Mouse (Mus musculus) MEL (cell line): Measurements from ENCODE around the gene Glrp1. TPM values are rescaled to one million over a fixed set of nuclear protein-coding genes. Genes with fewer than 3 reads are reported as not detected.

Source experiments
- DNase-seq: peaks from one replicate; pipeline ENCODE4 v3.0.0; 2011; ENCODE audit warnings: low read depth, low spot score
- H3K27ac ChIP-seq: 2 replicates; pipeline ENCODE4 v1.5.1; 2012; ENCODE audit warnings: low read depth, mild to moderate bottlenecking, control low read depth, low read length, moderate library complexity; ENCODE audit not compliant: control insufficient read depth
- H3K27me3 ChIP-seq, 2 experiments: fragments of 150-350 bp in 1 of 2; sonication (generic) in 1 of 2; 2 replicates each; pipeline ENCODE4 v1.6.1; 2012; ENCODE audit warnings: low read length in 2 of 2, mild to moderate bottlenecking in 2 of 2, improper control_type of control experiment in 1 of 2, moderate library complexity in 1 of 2; ENCODE audit not compliant: insufficient read depth in 2 of 2, control insufficient read depth in 1 of 2
- H3K36me3 ChIP-seq, 2 experiments: 2 replicates each; pipeline ENCODE4 v1.6.1; 2012 to 2014; ENCODE audit warnings: low read length in 2 of 2, improper control_type of control experiment in 1 of 2, inconsistent platforms in 1 of 2, mild to moderate bottlenecking in 1 of 2; ENCODE audit not compliant: insufficient read depth in 2 of 2, control insufficient read depth in 1 of 2
- H3K4me1 ChIP-seq, 2 experiments: fragments of 150-350 bp in 1 of 2; sonication (generic) in 1 of 2; 2 replicates each; pipeline ENCODE4 v1.6.1; 2012; ENCODE audit warnings: low read length in 2 of 2, improper control_type of control experiment in 1 of 2, mild to moderate bottlenecking in 1 of 2; ENCODE audit not compliant: insufficient read depth in 2 of 2, control insufficient read depth in 1 of 2
- H3K4me3 ChIP-seq, 2 experiments: fragments of 150-350 bp in 1 of 2; sonication (generic) in 1 of 2; 2 replicates each; pipeline ENCODE4 v1.5.1; 2012; ENCODE audit warnings: low read depth in 2 of 2, low read length in 2 of 2, mild to moderate bottlenecking in 2 of 2, moderate library complexity in 2 of 2, control low read depth in 1 of 2, improper control_type of control experiment in 1 of 2; ENCODE audit not compliant: control insufficient read depth in 1 of 2, insufficient read depth in 1 of 2
- H3K79me2 ChIP-seq: 2 replicates; pipeline ENCODE4 v1.6.1; 2012; ENCODE audit warnings: mild to moderate bottlenecking, low read length, moderate library complexity; ENCODE audit not compliant: control insufficient read depth, poor library complexity, insufficient read depth
- H3K9ac ChIP-seq: 2 replicates; pipeline ENCODE4 v1.6.1; 2012; ENCODE audit warnings: low read depth, mild to moderate bottlenecking, control low read depth, low read length, moderate library complexity; ENCODE audit not compliant: control insufficient read depth, poor library complexity, severe bottlenecking
- H3K9me3 ChIP-seq: fragments of 150-350 bp; sonication (generic); replicated peaks from 2 replicates; pipeline ENCODE4 v1.6.1; 2012; ENCODE audit warnings: mild to moderate bottlenecking, low read length, improper control_type of control experiment, moderate library complexity; ENCODE audit not compliant: insufficient read depth
- BHLHE40 ChIP-seq: IDR thresholded peaks from 2 replicates; pipeline ENCODE4 v1.6.1; 2012; ENCODE audit warnings: low read depth, mild to moderate bottlenecking, inconsistent platforms, low read length, improper control_type of control experiment, borderline replicate concordance
- CHD2 ChIP-seq: IDR thresholded peaks from 2 replicates; pipeline ENCODE4 v1.6.1; 2011; ENCODE audit warnings: low read length, improper control_type of control experiment
- CTCF ChIP-seq, 3 experiments: IDR thresholded peaks in 2 of 3; conservative IDR thresholded peaks in 1 of 3; 2 replicates each; pipeline ENCODE4 v1.5.1; 2011 to 2012; ENCODE audit warnings: low read length in 3 of 3, low read depth in 2 of 3, mild to moderate bottlenecking in 2 of 3, improper control_type of control experiment in 1 of 3, inconsistent platforms in 1 of 3, mixed read lengths in 1 of 3, moderate library complexity in 1 of 3; ENCODE audit not compliant: control insufficient read depth in 1 of 3, insufficient read depth in 1 of 3, poor library complexity in 1 of 3, severe bottlenecking in 1 of 3
- E2F4 ChIP-seq: IDR thresholded peaks from 2 replicates; pipeline ENCODE4 v1.6.1; 2011; ENCODE audit warnings: low read depth, low read length, improper control_type of control experiment, borderline replicate concordance
- ETS1 ChIP-seq: IDR thresholded peaks from 2 replicates; pipeline ENCODE4 v1.6.1; 2012; ENCODE audit warnings: low read depth, mild to moderate bottlenecking, inconsistent platforms, low read length, improper control_type of control experiment, moderate library complexity
- GABPA ChIP-seq: IDR thresholded peaks from 2 replicates; pipeline ENCODE4 v1.6.1; 2012; ENCODE audit warnings: low read depth, mild to moderate bottlenecking, inconsistent platforms, low read length, improper control_type of control experiment, moderate library complexity
- JUND ChIP-seq: IDR thresholded peaks from 2 replicates; pipeline ENCODE4 v1.6.1; 2011; ENCODE audit warnings: low read depth, mild to moderate bottlenecking, improper control_type of control experiment, low read length
- MEF2A ChIP-seq: IDR thresholded peaks from 2 replicates; pipeline ENCODE4 v1.6.1; 2014; ENCODE audit warnings: low read depth, mild to moderate bottlenecking, inconsistent platforms, low read length, improper control_type of control experiment; ENCODE audit not compliant: poor library complexity, insufficient replicate concordance, severe bottlenecking; ENCODE audit errors: extremely low read depth
- MXI1 ChIP-seq: IDR thresholded peaks from 2 replicates; pipeline ENCODE4 v1.6.1; 2011; ENCODE audit warnings: mild to moderate bottlenecking, low read depth, low read length, improper control_type of control experiment
- MYB ChIP-seq: IDR thresholded peaks from 2 replicates; pipeline ENCODE4 v1.6.1; 2011; ENCODE audit warnings: mild to moderate bottlenecking, low read depth, low read length, improper control_type of control experiment
- MYC ChIP-seq: IDR thresholded peaks from 2 replicates; pipeline ENCODE4 v1.6.1; 2011; ENCODE audit warnings: low read depth, mild to moderate bottlenecking, low read length, improper control_type of control experiment, moderate library complexity
- POLR2A ChIP-seq, 2 experiments: IDR thresholded peaks; 2 replicates each; pipeline ENCODE4 v1.6.1; 2011 to 2012; ENCODE audit warnings: low read length in 2 of 2, mild to moderate bottlenecking in 2 of 2, control low read depth in 1 of 2, improper control_type of control experiment in 1 of 2, low read depth in 1 of 2, moderate library complexity in 1 of 2; ENCODE audit not compliant: control insufficient read depth in 1 of 2, insufficient read depth in 1 of 2, poor library complexity in 1 of 2
- POLR2AphosphoS2 ChIP-seq: IDR thresholded peaks from 2 replicates; pipeline ENCODE4 v1.6.1; 2011; ENCODE audit warnings: low read length, improper control_type of control experiment
- RAD21 ChIP-seq: IDR thresholded peaks from 2 replicates; pipeline ENCODE4 v1.6.1; 2011; ENCODE audit warnings: mild to moderate bottlenecking, low read depth, low read length, improper control_type of control experiment
- RCOR1 ChIP-seq: IDR thresholded peaks from 2 replicates; pipeline ENCODE4 v1.6.1; 2012; ENCODE audit warnings: low read depth, mild to moderate bottlenecking, inconsistent platforms, low read length, improper control_type of control experiment
- SMC3 ChIP-seq: IDR thresholded peaks from 2 replicates; pipeline ENCODE4 v1.6.1; 2011; ENCODE audit warnings: low read depth, low read length, improper control_type of control experiment
- UBTF ChIP-seq: IDR thresholded peaks from 2 replicates; pipeline ENCODE4 v1.6.1; 2012; ENCODE audit warnings: low read depth, mild to moderate bottlenecking, inconsistent platforms, low read length, improper control_type of control experiment, moderate library complexity, borderline replicate concordance; ENCODE audit not compliant: insufficient read depth
- USF1 ChIP-seq: IDR thresholded peaks from 2 replicates; pipeline ENCODE4 v1.6.1; 2014; ENCODE audit warnings: low read depth, mild to moderate bottlenecking, inconsistent platforms, low read length, improper control_type of control experiment, moderate library complexity
- USF2 ChIP-seq, 2 experiments: IDR thresholded peaks; 2 replicates each; pipeline ENCODE4 v1.6.1; 2011 to 2012; ENCODE audit warnings: improper control_type of control experiment in 2 of 2, low read length in 2 of 2, borderline replicate concordance in 1 of 2, inconsistent platforms in 1 of 2, low read depth in 1 of 2, mild to moderate bottlenecking in 1 of 2; ENCODE audit not compliant: insufficient read depth in 1 of 2
- ZC3H11A ChIP-seq: IDR thresholded peaks from 2 replicates; pipeline ENCODE4 v1.6.1; 2012; ENCODE audit warnings: low read depth, mild to moderate bottlenecking, inconsistent platforms, low read length, improper control_type of control experiment
- polyA plus RNA-seq, 2 experiments: library from polyadenylated mRNA; stranded (reverse) in 1 of 2; unstranded in 1 of 2; fragments of >175 nt in 1 of 2; fragments of >200 nt in 1 of 2; gene quantifications; 2 replicates each; pipeline versions ENCODE4 v1.2.1 to v1.2.4; 2012; ENCODE audit warnings: low replicate concordance in 2 of 2, low read depth in 1 of 2; ENCODE audit not compliant: insufficient read length in 2 of 2, insufficient read depth in 1 of 2, missing spikeins in 1 of 2
- total RNA-seq: library from RNA; depleted of rRNA; stranded (reverse); fragments of 300-350 nt; gene quantifications from 2 replicates; pipeline ENCODE4 v1.2.3, GENCODE M21; 2012

Gene Glrp1
- total and polyA plus RNA-seq, 3 experiments, result not detected

GRCm38 (mm10) chr1:88456451-88457072 is 53.3 kb downstream of the Glrp1 start:
- no peaks in the 10 kb centered on the region for H3K36me3 ChIP-seq
- no peaks in the 10 kb centered on the region for H3K27me3 ChIP-seq
- TF ChIP-seq MYC (no peak), CTCF (IDR thresholded peaks at IDR 0.05 in 2 of 3, conservative IDR thresholded peaks at IDR 0.05 in 1 of 3; ENCODE audit: control insufficient read depth in 1 of 3, insufficient read depth in 1 of 3, low read depth in 2 of 3, low read length in 3 of 3, poor library complexity in 1 of 3, severe bottlenecking in 1 of 3) (peak; percentile 64 to 78 (median 76)), CHD2 (no peak), USF2 (IDR thresholded peaks at IDR 0.05; ENCODE audit: borderline replicate concordance in 1 of 2, insufficient read depth in 1 of 2, low read depth in 1 of 2, low read length in 2 of 2) (no peak), POLR2A (IDR thresholded peaks at IDR 0.05; ENCODE audit: control insufficient read depth in 1 of 2, insufficient read depth in 1 of 2, low read depth in 1 of 2, low read length in 2 of 2, poor library complexity in 1 of 2) (no peak), BHLHE40 (no peak), ZC3H11A (peak; percentile 49), SMC3 (peak; percentile 82), JUND (no peak), ETS1 (no peak), POLR2AphosphoS2 (no peak), E2F4 (no peak), MEF2A (no peak), RCOR1 (no peak), MYB (no peak), USF1 (no peak), RAD21 (peak; percentile 57)
- no peak overlapping the region for H3K27ac ChIP-seq
- no peaks in the 10 kb centered on the region for H3K79me2 ChIP-seq
- peak; percentile 61 for DNase-seq
- H3K9me3 ChIP-seq, result no peaks in the 10 kb centered on the region
- no peak overlapping the region for H3K9ac ChIP-seq
- H3K4me3 ChIP-seq, result no peak overlapping the region
- H3K4me1 ChIP-seq, result no peaks in the 10 kb centered on the region

DNA sequence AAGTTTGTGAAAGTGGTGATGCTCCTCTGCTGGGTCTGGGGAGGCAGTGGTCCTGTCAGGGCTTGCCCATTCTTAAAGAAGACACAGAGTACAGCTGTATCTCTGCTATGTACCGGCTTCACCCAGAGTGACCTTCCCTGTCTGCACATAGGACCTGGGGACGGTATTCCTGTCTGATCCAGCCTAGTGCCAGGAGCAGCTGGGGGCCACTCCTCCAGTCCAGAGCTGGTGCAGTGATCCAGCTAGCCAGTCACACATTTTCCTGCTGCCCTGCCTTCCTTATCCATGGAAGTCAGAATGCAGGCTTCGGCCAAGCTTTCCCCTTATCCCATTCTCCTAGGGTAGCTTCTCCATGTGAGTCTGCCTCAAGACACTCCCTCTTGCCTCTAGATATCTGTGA is 54.1 kb downstream of the Glrp1 start:
- TF ChIP-seq MXI1, result no peak
- TF ChIP-seq JUND, result no peak
- TF ChIP-seq BHLHE40, result no peak
- no peak for TF ChIP-seq GABPA
- TF ChIP-seq UBTF, result no peak
- TF ChIP-seq USF1, result no peak
- no peak for TF ChIP-seq RAD21
- no peaks in the 10 kb centered on the region for H3K27me3 ChIP-seq
- no peak for DNase-seq
- no peaks in the 10 kb centered on the region for H3K9me3 ChIP-seq
- H3K4me1 ChIP-seq, result no peaks in the 10 kb centered on the region
- H3K27ac ChIP-seq, result no peak overlapping the region
- no peaks in the 10 kb centered on the region for H3K36me3 ChIP-seq
- no peak overlapping the region for H3K9ac ChIP-seq
- H3K4me3 ChIP-seq, result no peak overlapping the region
- no peaks in the 10 kb centered on the region for H3K79me2 ChIP-seq
